Mouse (Mus musculus) mesoderm, embryonic 11.5 days (tissue): ENCODE data around the gene Rusc2.

Experiments used
- DNase-seq: peaks from one replicate; pipeline ENCODE4 v3.0.0-alpha.2; 2012; ENCODE audit warnings: low read depth, low spot score

Gene Rusc2

DNA sequence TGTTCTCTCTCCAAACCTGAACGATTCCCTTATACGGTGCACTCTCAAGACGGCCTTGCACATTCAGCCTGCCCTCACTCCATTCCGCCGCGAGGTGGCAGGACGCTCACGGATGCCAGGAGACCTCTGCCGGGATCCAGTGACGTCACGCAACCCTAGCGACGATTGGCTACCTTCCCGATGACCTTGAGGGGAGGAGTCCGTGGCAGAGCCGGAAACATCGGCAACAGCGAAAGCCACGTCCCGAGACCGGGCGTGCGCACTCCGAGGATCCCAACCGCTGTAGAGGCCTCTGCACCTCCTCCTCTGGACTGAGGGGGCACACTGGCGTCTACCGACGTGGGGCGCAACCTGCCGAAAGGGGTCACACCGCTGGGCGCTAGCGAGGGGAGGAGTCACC, 60.3 kb downstream of the Rusc2 start:
- DNase-seq, result peak; percentile 100

- peak; percentile 82 for DNase-seq
Observed at GRCm38 (mm10) chr4:43442456-43443361, 60.9 kb downstream of the Rusc2 start.

DNA sequence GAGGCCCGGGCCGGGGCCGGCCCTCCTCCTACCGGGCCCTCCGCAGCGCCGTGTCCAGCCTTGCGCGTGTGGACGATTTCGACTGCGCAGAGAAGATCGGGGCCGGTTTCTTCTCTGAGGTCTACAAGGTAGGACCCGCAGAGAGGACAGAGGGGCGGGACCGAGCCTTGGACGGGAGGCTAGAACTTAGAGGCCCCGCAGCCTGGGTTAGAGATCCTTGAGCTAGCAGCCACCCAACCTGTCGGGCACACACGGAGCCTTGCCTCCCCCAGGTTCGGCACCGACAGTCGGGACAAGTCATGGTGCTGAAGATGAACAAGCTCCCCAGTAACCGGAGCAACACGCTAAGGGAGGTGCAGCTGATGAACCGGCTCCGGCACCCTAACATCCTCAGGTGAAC, 61.7 kb downstream of the Rusc2 start:
- DNase-seq, result peak; percentile 34

- no peak for DNase-seq
Observed at GRCm38 (mm10) chr4:43447251-43447650, 65.5 kb downstream of the Rusc2 start.

- DNase-seq, result no peak
Observed at GRCm38 (mm10) chr4:43448554-43448953, 66.8 kb downstream of the Rusc2 start.

DNA sequence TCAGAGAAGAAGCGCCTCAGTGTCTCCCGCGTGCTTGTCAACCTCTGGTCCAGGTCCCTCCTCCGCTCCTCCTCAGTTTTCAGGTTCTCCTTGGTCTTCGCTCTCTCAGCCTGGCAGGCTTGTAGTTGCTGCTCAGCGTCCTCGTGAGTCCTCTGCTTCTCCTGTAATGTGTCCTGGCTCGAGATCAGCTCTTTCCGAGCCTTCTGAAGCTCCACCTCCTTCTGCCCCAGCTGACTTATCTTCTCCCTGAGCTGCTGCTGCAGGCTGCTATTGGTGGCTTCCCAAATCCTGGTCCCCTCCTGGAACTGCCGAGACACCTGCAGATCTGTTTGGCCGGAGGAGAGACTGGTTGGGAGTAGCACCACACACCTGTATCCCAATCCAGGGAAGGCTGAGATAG, 70.5 kb downstream of the Rusc2 start:
- DNase-seq, result no peak

DNA sequence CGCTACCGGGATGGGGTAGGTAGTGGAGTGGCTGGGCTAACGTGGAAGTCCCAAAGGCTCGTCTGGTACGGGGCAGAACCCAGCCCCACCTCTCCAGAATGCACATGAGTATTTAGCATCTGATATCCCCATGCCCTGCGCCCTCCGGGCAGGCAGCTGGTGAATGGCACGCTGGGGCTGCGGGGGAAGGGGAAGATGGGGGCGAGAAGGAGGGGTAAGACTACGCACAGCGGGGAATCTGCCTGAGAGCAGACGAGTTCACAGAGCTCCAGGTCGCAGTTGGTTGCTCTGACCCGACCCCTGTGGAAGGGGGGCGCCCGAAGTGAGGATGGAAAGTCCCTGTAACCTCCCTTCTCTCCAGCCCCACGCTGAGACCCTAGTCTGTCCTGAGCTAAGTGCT, 71.6 kb downstream of the Rusc2 start:
- no peak for DNase-seq

- DNase-seq, result no peak
Observed at GRCm38 (mm10) chr4:43454041-43454836, 72.5 kb downstream of the Rusc2 start, which contains the start of gene Cd72. Cd72 (minus strand) TSS chr4:43454628.

DNA sequence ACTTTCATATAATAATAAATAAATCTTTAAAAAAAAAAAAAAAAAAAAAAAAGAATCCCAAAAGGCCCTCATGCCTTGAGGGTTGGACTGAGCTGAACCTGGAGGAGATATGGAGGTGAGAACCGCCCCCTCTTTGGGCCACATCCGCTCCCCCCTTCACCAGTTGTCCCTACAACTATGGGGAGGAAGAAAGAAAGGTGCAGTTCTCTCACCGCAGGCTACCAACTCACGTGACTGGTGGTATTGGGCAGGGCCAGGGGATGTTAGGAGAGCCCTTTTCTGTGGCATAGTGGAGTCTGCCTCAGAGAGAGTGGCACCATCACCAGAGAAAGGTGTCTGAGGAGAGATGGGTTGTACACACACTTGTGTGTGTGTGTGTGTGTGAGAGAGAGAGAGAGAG, 74.7 kb downstream of the Rusc2 start:
- no peak for DNase-seq

DNA sequence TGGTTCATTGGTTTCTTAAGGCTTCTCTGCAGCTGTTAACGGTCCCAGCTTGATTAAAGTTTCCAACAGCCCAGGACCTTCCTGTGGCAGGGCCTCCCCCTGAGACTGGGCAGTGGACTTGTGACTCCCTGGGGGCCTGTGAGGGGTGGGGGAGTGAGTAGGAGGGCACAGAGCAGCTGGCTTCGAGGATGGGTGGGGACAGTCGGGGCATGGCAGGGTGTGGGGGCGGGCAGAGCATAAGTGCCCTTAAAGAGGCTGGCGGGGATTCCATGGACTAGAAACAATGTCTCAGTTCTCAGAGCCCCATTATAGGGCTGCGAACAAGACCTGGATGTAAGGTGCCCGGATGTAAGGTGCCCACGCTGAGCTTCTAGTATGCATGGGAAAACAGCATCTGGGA, 75.3 kb downstream of the Rusc2 start:
- DNase-seq, result no peak

DNA sequence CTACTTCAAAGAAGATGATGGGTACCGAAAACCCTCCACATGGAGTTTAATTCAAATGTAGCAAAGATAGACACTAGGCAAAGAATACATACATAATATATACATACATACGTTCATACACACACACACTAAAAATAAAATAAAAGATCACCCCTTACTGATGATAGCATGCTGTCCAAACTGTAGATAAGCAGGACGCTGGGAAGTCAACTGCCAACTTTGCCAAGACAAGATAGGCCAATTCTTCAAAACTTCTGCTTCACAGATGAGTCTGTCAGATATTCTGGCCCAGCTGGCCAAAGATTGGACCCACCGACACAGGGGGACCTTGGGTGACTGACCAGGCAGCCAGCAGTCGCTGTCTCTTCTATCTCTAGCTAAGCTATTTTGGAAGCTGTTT, 81.3 kb downstream of the Rusc2 start:
- no peak for DNase-seq

- DNase-seq, result no peak
Observed at GRCm38 (mm10) chr4:43465935-43466334, 84.2 kb downstream of the Rusc2 start.

GRCm38 (mm10) chr4:43466872-43467271, 85.1 kb downstream of the Rusc2 start:
- DNase-seq, result no peak

GRCm38 (mm10) chr4:43470301-43470700, 88.5 kb downstream of the Rusc2 start:
- no peak for DNase-seq

DNA sequence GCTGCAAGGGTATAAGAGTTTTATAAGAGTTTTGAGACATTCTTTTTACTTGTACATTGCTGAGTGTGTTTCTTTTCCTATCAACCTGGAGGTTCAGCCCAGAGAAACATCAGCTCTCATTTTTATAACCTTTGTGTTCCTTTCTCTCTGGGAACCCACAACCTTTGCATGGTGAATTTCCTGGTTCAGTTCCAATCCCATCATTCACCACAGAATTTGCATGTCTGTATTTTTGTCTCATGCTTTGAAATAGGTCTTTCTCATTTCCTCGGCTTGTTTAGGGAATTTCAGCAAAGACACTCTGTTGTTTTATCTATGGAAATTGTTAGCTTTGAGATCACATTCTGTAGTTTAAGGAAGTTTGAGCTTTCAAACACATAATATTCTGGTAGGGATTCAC, 91.9 kb downstream of the Rusc2 start:
- no peak for DNase-seq

GRCm38 (mm10) chr4:43476604-43477003, 94.8 kb downstream of the Rusc2 start:
- DNase-seq, result no peak
